Mouse (Mus musculus) heart, embryonic 14.5 days (tissue): ENCODE results near the gene Ly6g6f. TPM values are rescaled to one million over a fixed set of nuclear protein-coding genes. Genes with fewer than 3 reads are reported as not detected.

Experiments
- ATAC-seq: fragments of 200-750 bp; cut with Nextera tagmentation; 2 replicates; pipeline ENCODE4 v1.8.0; 2017; ENCODE audit warnings: low read depth, moderate TSS enrichment; ENCODE audit not compliant: insufficient number of reproducible peaks, insufficient read depth, low FRiP score
- H3K27ac ChIP-seq, 2 experiments: fragments of 200-500 bp in 1 of 2; fragments of 300-500 bp in 1 of 2; sonication (generic) in 1 of 2; replicated peaks in 1 of 2; 2 replicates each; pipeline ENCODE4 v1.5.1; 2012 to 2014; ENCODE audit warnings: low read depth in 2 of 2, low read length in 2 of 2, control low read depth in 1 of 2, mild to moderate bottlenecking in 1 of 2, mixed read lengths in 1 of 2; ENCODE audit not compliant: control insufficient read depth in 1 of 2, insufficient read depth in 1 of 2
- H3K27me3 ChIP-seq: fragments of 300-500 bp; sonication (generic); 2 replicates; pipeline ENCODE4 v1.6.1; 2014; ENCODE audit warnings: mild to moderate bottlenecking, low read length, control low read depth; ENCODE audit not compliant: control insufficient read depth, insufficient read depth
- H3K36me3 ChIP-seq: fragments of 300-500 bp; sonication (generic); 2 replicates; pipeline ENCODE4 v1.6.1; 2014; ENCODE audit warnings: mild to moderate bottlenecking, control low read depth, low read length, mixed read lengths; ENCODE audit not compliant: control insufficient read depth, insufficient read depth
- H3K4me1 ChIP-seq, 2 experiments: fragments of 200-500 bp in 1 of 2; fragments of 300-500 bp in 1 of 2; sonication (generic) in 1 of 2; 2 replicates each; pipeline ENCODE4 v1.6.1; 2012 to 2014; ENCODE audit warnings: low read length in 2 of 2, control low read depth in 1 of 2, mixed read lengths in 1 of 2; ENCODE audit not compliant: control insufficient read depth in 2 of 2, insufficient read depth in 2 of 2
- H3K4me2 ChIP-seq: fragments of 300-500 bp; sonication (generic); 2 replicates; pipeline ENCODE4 v1.6.1; 2014; ENCODE audit warnings: mild to moderate bottlenecking, low read length
- H3K4me3 ChIP-seq, 2 experiments: fragments of 200-500 bp in 1 of 2; fragments of 300-500 bp in 1 of 2; sonication (generic) in 1 of 2; 2 replicates each; pipeline ENCODE4 v1.5.1; 2012 to 2014; ENCODE audit warnings: low read length in 2 of 2, mild to moderate bottlenecking in 2 of 2, control low read depth in 1 of 2, low read depth in 1 of 2, moderate library complexity in 1 of 2; ENCODE audit not compliant: control insufficient read depth in 1 of 2, insufficient read depth in 1 of 2
- H3K9ac ChIP-seq: fragments of 300-500 bp; sonication (generic); 2 replicates; pipeline ENCODE4 v1.6.1; 2014; ENCODE audit warnings: mild to moderate bottlenecking, low read length
- H3K9me3 ChIP-seq: fragments of 300-500 bp; sonication (generic); 2 replicates; pipeline ENCODE4 v1.6.1; 2016; ENCODE audit warnings: low read length, control low read depth; ENCODE audit not compliant: control insufficient read depth
- WGBS: fragments of 180-500 bp; shearing (Covaris S2); extraction: QIAGEN DNeasy Blood & Tissue Kit; methylation state at CpG from one replicate; pipeline ENCODE4 v1.1.7; 2014; 5-methylcytosine and 5-hydroxymethylcytosine counted together
- polyA plus RNA-seq: library from polyadenylated mRNA; unstranded; fragments of >200 nt; fragmentation: Nextera tagmentation; extraction: Ambion mirVana; gene quantifications from 2 replicates; pipeline ENCODE4 v1.2.1, GENCODE M21; 2014

The Ly6g6f gene
- polyA plus RNA-seq = not detected in 2 replicates

DNA sequence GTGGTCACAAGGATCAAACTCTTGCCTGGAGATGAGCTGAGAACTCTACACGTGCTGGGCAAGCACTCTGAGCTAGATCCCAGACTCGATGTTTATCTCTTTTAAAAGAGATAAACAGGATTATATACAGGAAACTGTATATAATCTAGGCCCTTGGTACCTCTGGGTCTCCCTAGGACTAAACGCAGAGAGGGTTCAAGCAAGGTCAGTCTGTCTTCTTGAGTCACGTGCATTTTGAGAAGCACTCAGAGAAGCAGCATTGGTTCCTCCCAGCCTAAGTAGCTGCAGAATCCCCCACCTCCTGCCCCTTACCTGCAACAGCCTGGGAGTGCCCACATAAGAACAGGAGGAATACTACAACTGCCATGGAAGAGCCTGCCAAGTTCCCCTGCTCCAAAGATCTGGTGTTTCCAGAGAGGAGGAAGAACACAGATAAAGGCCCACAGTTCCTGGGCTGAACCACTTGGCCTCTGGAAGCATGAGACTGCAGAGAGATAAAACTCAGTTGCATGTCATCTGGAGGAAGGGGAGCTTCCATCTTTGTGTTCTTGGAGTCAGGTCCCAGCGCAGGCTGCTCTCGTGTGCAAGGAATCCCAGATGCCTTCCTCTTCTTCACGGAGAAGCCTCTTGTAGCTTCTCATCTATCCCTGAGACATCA is at the start of gene Ly6g6f:
TSS of gene Ly6g6f (minus strand) at position 403 of the 658 bp plus-strand sequence.
- no peak within 1 kb of the TSS for H3K4me3 ChIP-seq
- 54% methylated on average over 7 of the region's 7 CpGs for WGBS
- no peaks in the 10 kb centered on the region for H3K36me3 ChIP-seq
- peaks cover 6 to 8% of the 10 kb centered on the region in 2 experiments for H3K4me1 ChIP-seq
- no peak within 1 kb of the TSS for H3K9ac ChIP-seq
- no peaks in the 10 kb centered on the region for H3K9me3 ChIP-seq
- H3K27me3 ChIP-seq = 0 out of 2 replicates have a peak, but pooled peaks cover 4% of the 10 kb centered on the region
- H3K27ac ChIP-seq = no peak within 1 kb of the TSS
- H3K4me2 ChIP-seq = no peak within 1 kb of the TSS
- no peak for ATAC-seq

DNA sequence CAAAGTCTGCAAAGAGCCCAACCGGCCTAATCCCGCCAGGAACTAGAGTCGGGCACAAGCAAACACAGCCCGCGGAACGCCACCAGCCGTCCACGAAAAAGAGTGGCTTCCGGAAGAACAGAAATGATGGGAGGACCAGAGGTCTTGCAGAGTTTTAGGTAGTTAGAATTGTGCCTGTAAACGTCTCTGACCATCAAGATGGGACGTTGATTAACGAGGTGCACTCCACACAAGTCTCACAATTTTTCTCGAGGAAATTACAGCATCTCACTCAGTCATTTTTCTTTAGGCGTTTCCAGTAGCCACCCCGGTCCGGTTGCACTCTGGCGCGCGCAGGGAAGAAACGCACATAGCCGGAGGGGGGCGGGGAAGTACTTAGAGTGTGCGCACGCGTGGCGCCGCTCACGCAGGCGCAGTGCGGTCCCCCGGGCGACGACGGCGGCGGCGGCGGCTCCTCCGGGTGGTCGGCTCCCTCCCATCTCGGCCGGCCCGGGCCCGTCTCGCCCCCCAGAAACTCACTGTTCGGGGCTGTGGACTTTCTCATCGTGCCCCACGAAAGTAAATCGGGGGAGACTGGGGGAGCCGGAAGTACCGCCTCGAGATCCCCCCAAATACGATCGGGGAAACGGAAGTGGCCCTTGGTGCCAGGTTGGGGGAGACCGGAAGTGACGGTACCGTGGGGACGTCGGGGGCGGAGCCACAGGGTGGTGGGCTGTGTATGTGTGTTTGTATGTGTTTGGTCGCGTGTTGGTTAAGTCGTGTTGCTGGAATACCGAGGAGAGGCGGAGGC is 49.6 kb upstream of the Ly6g6f start, which contains the start of gene Bag6:
TSS of gene Bag6 (plus strand) at position 378 of the 790 bp plus-strand sequence.
- H3K36me3 ChIP-seq = peaks cover 32% of the 10 kb centered on the region
- peak within 1 kb of the TSS; percentile 87 for H3K9ac ChIP-seq
- H3K4me1 ChIP-seq = peaks cover 4 to 13% of the 10 kb centered on the region in 2 experiments; a peak in 3 of 4 replicates
- no peaks in the 10 kb centered on the region for H3K27me3 ChIP-seq
- no peaks in the 10 kb centered on the region for H3K9me3 ChIP-seq
- WGBS = under 1% methylated on average over 65 of the region's 66 CpGs
- peak within 1 kb of the TSS; percentile 87 for H3K4me2 ChIP-seq
- H3K4me3 ChIP-seq = peak within 1 kb of the TSS; percentile 69 to 96
- peak within 1 kb of the TSS; percentile 96 to 100 for H3K27ac ChIP-seq
- ATAC-seq = peak; percentile 91

DNA sequence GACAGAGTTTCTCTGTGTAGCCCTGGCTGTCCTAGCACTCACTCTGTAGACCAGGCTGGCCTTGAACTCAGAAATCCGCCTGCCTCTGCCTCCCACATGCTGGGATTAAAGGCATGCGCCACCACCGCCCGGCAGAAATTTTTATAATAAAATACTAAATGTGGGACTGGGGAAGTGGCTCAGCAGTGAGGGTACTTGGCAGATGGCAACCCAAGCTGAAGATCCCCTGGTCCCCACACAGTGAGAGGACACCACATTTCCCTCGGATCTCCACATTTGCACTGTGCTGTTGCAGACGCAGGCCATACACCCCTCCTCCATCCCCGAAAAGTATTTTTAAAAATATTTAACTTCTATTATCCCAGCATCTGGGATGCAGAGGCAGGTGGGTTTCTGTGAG is 48.1 kb upstream of the Ly6g6f start:
- H3K4me3 ChIP-seq = no peak overlapping the region
- no peak overlapping the region for H3K9ac ChIP-seq
- H3K9me3 ChIP-seq = no peaks in the 10 kb centered on the region
- ATAC-seq = no peak
- H3K4me1 ChIP-seq = peaks cover 4 to 13% of the 10 kb centered on the region in 2 experiments; a peak in 3 of 4 replicates
- 94% methylated on average over 7 of the region's 7 CpGs for WGBS
- no peak overlapping the region for H3K4me2 ChIP-seq
- no peak overlapping the region for H3K27ac ChIP-seq
- peaks cover 29% of the 10 kb centered on the region for H3K36me3 ChIP-seq
- no peaks in the 10 kb centered on the region for H3K27me3 ChIP-seq

DNA sequence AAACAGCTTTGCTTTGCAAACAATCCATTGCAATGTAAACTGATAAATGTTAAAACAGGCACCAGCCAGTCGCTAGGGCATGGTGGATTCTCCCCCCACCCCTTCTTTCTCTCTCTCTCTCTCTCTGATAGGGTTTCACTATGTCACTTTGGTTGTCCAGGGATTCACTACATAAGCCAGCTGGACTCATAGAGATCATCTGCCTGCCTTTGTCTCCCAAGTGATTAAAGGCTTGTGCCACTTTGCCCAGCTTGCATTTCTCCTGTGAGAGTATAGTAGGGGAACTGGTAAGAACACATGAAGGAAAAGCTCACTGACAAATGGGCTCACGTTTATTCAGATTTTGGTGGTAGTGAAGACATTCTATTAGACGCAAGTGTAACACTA is 46.8 kb upstream of the Ly6g6f start:
- H3K9me3 ChIP-seq = no peaks in the 10 kb centered on the region
- H3K4me1 ChIP-seq = peaks cover 6 to 11% of the 10 kb centered on the region in 2 experiments
- H3K36me3 ChIP-seq = peaks cover 20% of the 10 kb centered on the region
- 73% methylated on average over 3 of the region's 3 CpGs for WGBS
- no peak overlapping the region for H3K4me2 ChIP-seq
- no peak overlapping the region for H3K9ac ChIP-seq
- no peak for ATAC-seq
- H3K4me3 ChIP-seq = no peak overlapping the region
- no peaks in the 10 kb centered on the region for H3K27me3 ChIP-seq
- H3K27ac ChIP-seq = no peak overlapping the region

DNA sequence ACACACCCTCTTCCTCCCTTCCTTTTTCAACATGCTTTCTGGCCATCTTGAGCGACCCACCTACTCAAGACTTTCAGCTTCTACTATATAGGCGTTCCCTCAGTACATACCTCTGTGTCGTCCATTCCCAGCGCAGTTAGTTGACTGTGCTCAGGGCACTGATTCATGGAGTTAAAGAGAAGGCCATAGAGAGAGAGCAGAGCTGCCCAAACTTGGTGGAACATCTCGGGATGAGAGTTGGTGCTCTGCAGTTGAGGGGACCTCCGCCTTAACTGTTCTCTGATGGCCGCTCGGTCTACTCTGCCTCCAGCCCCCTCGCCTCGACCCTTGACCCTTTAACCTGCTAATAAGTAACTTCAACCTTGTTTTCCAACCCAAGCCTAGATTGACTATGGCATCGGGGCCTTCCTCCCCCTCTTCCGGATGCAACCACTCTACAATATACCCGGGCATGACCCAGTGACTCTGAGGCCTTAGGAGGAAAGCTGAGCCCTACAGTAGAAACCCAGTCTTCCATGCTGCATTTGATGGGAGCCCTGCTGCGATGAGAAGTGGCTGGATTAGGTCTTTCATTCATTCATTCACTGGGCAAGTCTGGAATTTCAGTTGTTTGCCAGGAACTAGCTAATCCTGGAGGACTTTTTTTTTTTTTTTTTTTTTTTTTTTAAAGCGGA is 46.2 kb upstream of the Ly6g6f start, which contains the start of gene Apom:
TSS of gene Apom (minus strand) at position 551 of the 674 bp plus-strand sequence.
- H3K27me3 ChIP-seq = no peaks in the 10 kb centered on the region
- no peak within 1 kb of the TSS for H3K9ac ChIP-seq
- H3K27ac ChIP-seq = no peak within 1 kb of the TSS
- ATAC-seq = no peak
- H3K9me3 ChIP-seq = no peaks in the 10 kb centered on the region
- H3K4me1 ChIP-seq = peaks cover 6 to 8% of the 10 kb centered on the region in 2 experiments
- no peak within 1 kb of the TSS for H3K4me2 ChIP-seq
- peaks cover 20% of the 10 kb centered on the region for H3K36me3 ChIP-seq
- WGBS = 82% methylated on average over 15 of the region's 15 CpGs
- H3K4me3 ChIP-seq = no peak within 1 kb of the TSS

DNA sequence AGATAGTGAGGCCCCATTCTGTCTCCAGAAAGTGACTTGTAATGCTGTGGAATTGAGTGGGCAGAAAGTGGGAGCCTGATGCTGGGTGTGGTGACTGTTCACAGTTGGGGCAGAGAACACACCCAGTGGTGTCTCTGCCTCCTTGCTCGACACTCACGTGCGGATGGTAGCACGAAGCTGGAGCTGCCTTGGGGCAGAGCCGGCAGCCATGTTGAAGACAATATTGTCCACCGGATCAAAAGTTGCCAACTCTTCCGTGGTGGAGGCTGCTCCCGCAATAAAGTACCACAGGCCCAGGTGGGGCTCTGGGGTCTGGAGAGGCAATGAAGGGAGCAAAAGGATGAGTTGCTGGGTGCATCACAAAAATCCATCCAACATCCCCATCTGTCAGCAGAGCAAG is 45.6 kb upstream of the Ly6g6f start:
- Histone ChIP-seq H3K4me1 (peaks cover 0 to 7% of the 10 kb centered on the region in 2 experiments), H3K4me2 (no peak overlapping the region), H3K9me3 (no peaks in the 10 kb centered on the region), H3K27me3 (no peaks in the 10 kb centered on the region), H3K36me3 (peaks cover 20% of the 10 kb centered on the region), H3K9ac (no peak overlapping the region), H3K27ac (no peak overlapping the region), H3K4me3 (no peak overlapping the region)
- ATAC-seq = no peak
- WGBS = 82% methylated on average over 8 of the region's 8 CpGs

DNA sequence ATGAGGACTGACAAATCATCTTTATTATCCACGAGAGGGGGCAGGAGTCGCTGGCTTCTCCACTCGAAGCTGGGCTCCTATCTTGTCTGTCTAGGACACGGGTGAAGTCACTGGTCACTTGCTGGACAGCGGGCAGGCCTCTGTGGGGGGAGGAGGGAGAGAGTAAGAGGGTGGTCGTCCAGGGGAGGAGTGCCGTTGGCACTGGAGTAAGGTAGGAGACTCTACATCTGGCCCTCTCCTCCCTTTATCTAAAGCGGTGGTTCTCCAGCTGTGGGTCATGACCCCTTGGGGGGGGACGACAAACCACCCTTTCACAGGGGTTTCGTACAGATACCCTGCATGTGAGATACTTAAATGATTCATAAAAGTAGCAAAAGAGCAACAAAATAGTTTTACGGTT is 43.6 kb upstream of the Ly6g6f start:
- Histone ChIP-seq H3K4me3 (no peak overlapping the region), H3K9ac (no peak overlapping the region), H3K27me3 (no peaks in the 10 kb centered on the region), H3K4me2 (no peak overlapping the region), H3K27ac (no peak overlapping the region), H3K36me3 (peaks cover 32% of the 10 kb centered on the region), H3K9me3 (no peaks in the 10 kb centered on the region), H3K4me1 (peaks cover 7 to 9% of the 10 kb centered on the region in 2 experiments)
- ATAC-seq = no peak
- WGBS = 66% methylated on average over 11 of the region's 11 CpGs
